Mouse (Mus musculus) E14TG2a.4 (cell line): ENCODE data around the gene Ror1.

Experiments
- CTCF ChIP-seq: conservative IDR thresholded peaks from 2 replicates; pipeline ENCODE4 v1.5.1; 2014; ENCODE audit warnings: low read length
- NANOG ChIP-seq: IDR thresholded peaks from 2 replicates; pipeline ENCODE4 v1.6.1; 2014; ENCODE audit warnings: borderline replicate concordance, low read length, mixed read lengths
- POU5F1 ChIP-seq: IDR thresholded peaks from 2 replicates; pipeline ENCODE4 v1.6.1; 2014; ENCODE audit warnings: low read length, borderline replicate concordance

DNA sequence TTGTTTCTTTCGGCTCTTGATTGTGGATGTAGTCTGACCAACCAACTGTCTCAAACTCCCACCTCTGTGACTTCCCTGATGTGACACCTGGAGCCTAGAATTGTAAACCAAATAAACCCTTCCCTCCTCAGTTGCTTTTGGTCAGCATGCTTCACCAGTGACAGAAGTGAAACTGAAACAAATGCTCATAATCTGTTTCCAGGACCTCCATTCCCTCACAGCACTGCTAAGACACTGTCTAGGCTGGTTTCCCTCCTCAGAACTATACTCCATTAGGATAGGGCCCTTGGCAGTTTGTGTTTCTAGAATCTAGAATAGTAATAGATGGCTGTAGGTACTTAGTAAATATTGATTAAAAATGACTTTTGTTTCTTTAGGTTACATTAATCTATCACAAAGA lies 168.3 kb downstream of the Ror1 start:
- TF ChIP-seq CTCF = no peak
- no peak for TF ChIP-seq NANOG
- TF ChIP-seq POU5F1 = no peak
